Mouse (Mus musculus): Measurements from ENCODE around the gene Sel1l3. TPM values are rescaled to one million over a fixed set of nuclear protein-coding genes. Genes with fewer than 3 reads are reported as not detected.

Sel1l3 gene
- total RNA-seq, 2 experiments from 2014 or later = 66.6 to 70.5 TPM

DNA sequence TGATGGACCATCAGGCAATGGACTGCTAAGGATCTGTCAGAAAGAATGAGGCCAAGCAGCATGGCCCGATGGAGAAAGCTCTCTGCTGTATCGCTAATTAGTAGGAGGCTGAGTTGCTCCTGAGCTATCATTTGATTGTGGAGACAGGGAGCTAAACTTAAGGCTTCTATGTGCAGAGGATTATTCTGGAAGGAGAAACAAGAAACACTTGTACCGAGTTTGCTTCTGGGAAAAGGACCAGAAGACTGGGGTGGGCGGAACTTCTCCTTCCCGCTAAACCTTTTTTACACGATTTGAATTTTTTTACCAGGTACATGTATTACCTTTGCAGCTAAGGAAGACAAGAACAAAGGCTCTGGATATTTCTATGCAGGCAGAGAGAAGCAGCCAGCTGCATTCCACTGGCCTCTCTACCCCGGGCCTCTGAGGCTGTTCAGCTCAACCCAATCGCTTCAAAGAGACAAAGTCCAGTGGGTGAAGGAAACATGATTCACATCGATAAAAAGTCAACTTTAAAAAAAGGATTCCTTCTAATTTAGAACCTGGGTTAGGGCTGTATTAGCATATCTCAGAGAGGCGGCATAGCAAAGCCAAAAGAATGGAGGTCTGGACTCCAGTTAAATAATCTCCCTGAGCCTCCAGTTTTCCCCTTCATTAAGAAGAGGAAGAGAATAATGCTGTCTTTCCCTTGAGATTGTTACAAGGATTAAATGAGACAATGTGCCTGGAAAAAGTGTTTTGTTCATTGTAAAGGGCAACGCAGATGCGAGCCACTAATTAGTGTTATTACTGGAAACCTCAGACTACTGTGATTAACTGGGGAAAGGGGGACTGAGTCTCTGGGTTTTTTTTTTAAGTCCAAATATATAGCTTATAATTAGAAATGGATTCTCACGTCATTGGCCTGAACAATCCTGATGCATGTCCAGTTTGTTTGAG is 20.4 kb downstream of the Sel1l3 start:
- no peak for DNase-seq (ENCODE audit: extremely low spot score in 1 of 2, low spot score in 2 of 2)
- intact Hi-C loops (cut with DNase I) = no loop called here
- H3K4me3 ChIP-seq = no peak overlapping the region
- peak overlapping the region; percentile 9; the same call in 1 of the 2 replicates for H3K27ac ChIP-seq
- no peak for TF ChIP-seq CTCF (IDR thresholded peaks at IDR 0.05)

DNA sequence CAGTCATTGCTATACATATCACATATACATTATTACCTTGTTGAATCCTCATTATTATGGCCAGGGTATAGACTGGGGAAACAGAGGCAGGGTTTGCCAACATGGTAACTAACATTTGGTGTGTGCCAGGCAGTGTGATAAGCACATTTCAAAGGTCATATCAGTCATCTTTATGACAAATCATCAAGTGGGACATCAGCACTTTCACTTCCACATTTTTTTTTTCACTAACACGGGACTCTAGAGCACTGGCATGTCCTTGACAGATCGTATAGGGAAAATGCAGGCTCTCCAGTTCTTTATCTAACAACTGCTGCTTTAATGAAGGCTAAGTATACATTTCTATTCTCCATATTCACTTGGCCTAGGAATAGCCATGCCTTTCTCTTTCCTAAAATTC is 25.1 kb downstream of the Sel1l3 start:
- no peak for TF ChIP-seq CTCF (IDR thresholded peaks at IDR 0.05)
- H3K4me3 ChIP-seq = no peak overlapping the region
- H3K27ac ChIP-seq = peak overlapping the region; percentile 42; the same call in 1 of the 2 replicates
- intact Hi-C loops (cut with DNase I) = no loop called here
- DNase-seq (ENCODE audit: extremely low spot score in 1 of 2, low spot score in 2 of 2) = no peak

DNA sequence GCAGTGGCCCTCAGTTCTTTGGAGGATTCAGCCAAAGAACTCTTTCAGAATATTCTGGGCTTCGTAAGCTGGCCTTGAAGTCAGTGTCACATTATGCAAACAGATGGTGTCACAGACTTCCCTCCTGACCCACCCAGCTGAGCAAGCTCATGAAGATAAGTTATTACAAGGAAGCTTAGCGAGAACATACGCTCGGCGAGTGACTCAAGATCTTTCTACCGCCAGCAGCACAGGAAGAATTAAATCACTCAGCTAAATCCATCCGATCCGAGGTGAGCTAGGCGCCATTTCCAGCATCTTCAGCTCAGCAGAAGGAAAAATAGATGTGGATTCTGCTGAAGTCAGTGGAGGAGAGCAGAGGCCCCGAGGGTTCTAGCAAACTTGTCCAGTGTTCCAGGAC is 26.5 kb downstream of the Sel1l3 start:
- TF ChIP-seq CTCF (IDR thresholded peaks at IDR 0.05) = no peak
- DNase-seq (ENCODE audit: extremely low spot score in 1 of 2, low spot score in 2 of 2) = no peak
- Histone ChIP-seq H3K4me3 (no peak overlapping the region), H3K27ac (peak overlapping the region; percentile 53)
- intact Hi-C loops (cut with DNase I) = no loop called here

GRCm38 (mm10) chr5:53185803-53186202 is 27.9 kb downstream of the Sel1l3 start:
- Histone ChIP-seq H3K27ac (peak overlapping the region; percentile 28; the same call in 1 of the 2 replicates), H3K4me3 (no peak overlapping the region)
- no peak for DNase-seq (ENCODE audit: extremely low spot score in 1 of 2, low spot score in 2 of 2)
- TF ChIP-seq CTCF (IDR thresholded peaks at IDR 0.05) = no peak
- intact Hi-C loops (cut with DNase I) = no loop called here

- Histone ChIP-seq H3K27ac (no peak overlapping the region), H3K4me3 (no peak overlapping the region)
- no peak for TF ChIP-seq CTCF (IDR thresholded peaks at IDR 0.05)
- DNase-seq (ENCODE audit: extremely low spot score in 1 of 2, low spot score in 2 of 2) = no peak
- intact Hi-C loops (cut with DNase I) = no loop called here
Observed at GRCm38 (mm10) chr5:53179965-53180364, 33.8 kb downstream of the Sel1l3 start.

- H3K4me3 ChIP-seq = no peak overlapping the region
- TF ChIP-seq CTCF (IDR thresholded peaks at IDR 0.05) = no peak
- intact Hi-C loops (cut with DNase I) = no loop called here
- H3K27ac ChIP-seq = no peak overlapping the region
- no peak for DNase-seq (ENCODE audit: extremely low spot score in 1 of 2, low spot score in 2 of 2)
Observed at GRCm38 (mm10) chr5:53176703-53177102, 37.0 kb downstream of the Sel1l3 start.

- Histone ChIP-seq H3K27ac (no peak overlapping the region), H3K4me3 (no peak overlapping the region)
- TF ChIP-seq CTCF (IDR thresholded peaks at IDR 0.05) = no peak
- DNase-seq (ENCODE audit: extremely low spot score in 1 of 2, low spot score in 2 of 2) = no peak
- intact Hi-C loops (cut with DNase I) = no loop called here
Observed at GRCm38 (mm10) chr5:53176075-53176474, 37.7 kb downstream of the Sel1l3 start.

DNA sequence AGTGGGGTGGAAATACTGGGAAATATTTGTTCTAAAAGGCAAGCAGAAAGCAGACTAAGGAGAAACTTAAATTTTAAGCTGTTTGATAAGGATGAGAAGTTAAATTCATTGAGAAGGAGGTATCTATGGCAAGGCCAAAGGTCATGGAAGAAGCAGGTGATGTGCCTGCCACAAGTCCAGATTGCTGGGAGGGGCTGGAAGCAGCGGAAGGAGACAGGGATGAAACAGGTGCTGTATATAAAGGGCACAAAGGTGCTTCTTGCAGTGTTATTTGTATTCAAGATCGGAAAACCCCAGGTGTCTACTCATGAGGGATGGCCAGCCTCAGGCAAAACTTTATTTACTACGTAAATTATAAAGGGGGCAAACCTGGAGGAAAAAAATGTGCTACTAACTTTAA is 38.5 kb downstream of the Sel1l3 start:
- intact Hi-C loops (cut with DNase I) = no loop called here
- H3K27ac ChIP-seq = no peak overlapping the region
- TF ChIP-seq CTCF (IDR thresholded peaks at IDR 0.05) = no peak
- H3K4me3 ChIP-seq = no peak overlapping the region
- no peak for DNase-seq (ENCODE audit: extremely low spot score in 1 of 2, low spot score in 2 of 2)

DNA sequence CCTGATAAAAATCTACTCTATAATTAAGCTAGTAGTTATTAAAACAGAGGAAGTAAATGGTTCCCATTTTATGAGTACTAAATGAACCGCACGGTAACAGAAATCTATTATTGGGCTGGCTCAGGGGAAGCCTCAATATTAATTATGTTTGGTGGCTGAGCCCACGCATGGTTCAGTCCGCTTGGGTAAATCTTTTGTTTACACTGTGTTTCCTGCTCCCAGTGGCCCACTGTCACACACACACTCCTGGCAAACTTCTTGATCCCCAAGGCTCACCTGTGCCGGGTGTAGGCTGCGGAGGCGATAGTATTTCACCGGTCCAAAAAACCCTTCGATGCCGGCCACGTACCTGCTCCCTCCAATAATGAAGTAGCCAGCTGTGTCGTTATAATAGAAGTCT is 39.3 kb downstream of the Sel1l3 start:
- intact Hi-C loops (cut with DNase I) = no loop called here
- H3K4me3 ChIP-seq = no peak overlapping the region
- TF ChIP-seq CTCF (IDR thresholded peaks at IDR 0.05) = no peak
- no peak for DNase-seq (ENCODE audit: extremely low spot score in 1 of 2, low spot score in 2 of 2)
- no peak overlapping the region for H3K27ac ChIP-seq

GRCm38 (mm10) chr5:53172908-53173307 is 40.8 kb downstream of the Sel1l3 start:
- TF ChIP-seq CTCF (IDR thresholded peaks at IDR 0.05) = no peak
- Histone ChIP-seq H3K27ac (no peak overlapping the region; the same call in 1 of the 2 replicates), H3K4me3 (no peak overlapping the region)
- DNase-seq (ENCODE audit: extremely low spot score in 1 of 2, low spot score in 2 of 2) = no peak
- intact Hi-C loops (cut with DNase I) = no loop called here

DNA sequence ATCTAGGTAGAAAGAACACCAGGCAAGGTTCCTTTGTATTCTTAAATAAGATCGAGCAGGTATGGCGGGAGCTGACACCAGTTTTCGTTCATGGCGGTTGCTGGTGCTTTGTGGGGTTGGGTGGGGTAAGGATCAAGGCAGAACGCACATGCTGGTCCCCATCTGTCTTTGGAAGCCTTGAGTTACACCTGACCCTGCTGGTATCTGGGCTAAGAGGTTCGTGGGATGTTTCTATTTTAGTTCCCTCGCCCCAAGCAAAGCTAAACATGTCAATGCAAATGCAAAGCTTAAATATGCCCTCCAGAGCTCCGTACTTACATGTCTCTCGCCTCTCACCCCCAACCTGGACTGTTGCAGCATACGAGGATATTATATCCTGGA is 41.5 kb downstream of the Sel1l3 start:
- intact Hi-C loops (cut with DNase I) = no loop called here
- no peak for DNase-seq (ENCODE audit: extremely low spot score in 1 of 2, low spot score in 2 of 2)
- H3K27ac ChIP-seq = peak overlapping the region; percentile 71
- TF ChIP-seq CTCF (IDR thresholded peaks at IDR 0.05) = no peak
- no peak overlapping the region for H3K4me3 ChIP-seq

GRCm38 (mm10) chr5:53171611-53172255 is 42.0 kb downstream of the Sel1l3 start:
- no peak overlapping the region for H3K4me3 ChIP-seq
- no peak for DNase-seq (ENCODE audit: extremely low spot score in 1 of 2, low spot score in 2 of 2)
- no peak for TF ChIP-seq CTCF (IDR thresholded peaks at IDR 0.05)
- peak overlapping the region; percentile 71 for H3K27ac ChIP-seq
- intact Hi-C loops (cut with DNase I) = no loop called here

Data from left cerebral cortex, adult 2 months (tissue).